Mouse (Mus musculus) layer of hippocampus, adult 6 months (tissue): ENCODE results near the gene H2afv. TPM values are rescaled to one million over a fixed set of nuclear protein-coding genes. Genes with fewer than 3 reads are reported as not detected.

Experiments
- long read RNA-seq, 2 experiments: library from polyadenylated mRNA; unstranded; transcript quantifications; one replicate each; pipeline ENCODE4 v2.0.0; 2019 to 2020
- microRNA-seq: library from miRNA; unstranded; fragments of <30 nt; microRNA quantifications from one replicate; pipeline ENCODE4 v1.2.0, GENCODE M21; 2020
- polyA plus RNA-seq: library from polyadenylated mRNA; unstranded; fragments of <200 nt; fragmentation: Nextera tagmentation; gene quantifications from 2 replicates; pipeline ENCODE4 v1.2.3, GENCODE M21; 2021

H2afv gene
- polyA plus RNA-seq, result 202 and 227 TPM in 2 replicates
- long read RNA-seq, experiment 1, transcript H2afv-202 (5 exons, 1,633 nt), result major isoform, 182 of 211 reads
- long read RNA-seq, experiment 1, transcript H2afv-201 (4 exons, 519 nt), result minor isoform, 10 of 211 reads
- long read RNA-seq, experiment 1, partial matches to known transcripts, result 6 of 211 reads
- long read RNA-seq, experiment 1, other reads (novel, unspliced or antisense), result 13 of 211 reads
- long read RNA-seq, experiment 2, transcript H2afv-202 (5 exons, 1,633 nt), result major isoform, 305 of 333 reads
- long read RNA-seq, experiment 2, transcript H2afv-201 (4 exons, 519 nt), result minor isoform, 19 of 333 reads
- long read RNA-seq, experiment 2, partial matches to known transcripts, result 3 of 333 reads
- long read RNA-seq, experiment 2, other reads (novel, unspliced or antisense), result 6 of 333 reads

GRCm38 (mm10) chr11:6444077-6444853, at the start of gene H2afv:
Gene H2afv (minus strand): TSS chr11:6444443.

GRCm38 (mm10) chr11:6475867-6476484, 31.7 kb upstream of the H2afv start, which contains the start of gene Purb:
Gene Purb (minus strand): TSS chr11:6475917.

GRCm38 (mm10) chr11:6414751-6415550, 29.3 kb downstream of the H2afv start, which contains the start of gene Ppia:
Gene Ppia (plus strand): TSS chr11:6415443.

GRCm38 (mm10) chr11:6388726-6389413, 55.4 kb downstream of the H2afv start, which contains the start of gene Zmiz2:
Gene Zmiz2 (plus strand): TSS chr11:6389074.

Small RNA genes within 50 kb of the gene (microRNA-seq; reads per million reads assigned to microRNA genes)
- gene Gm22123, result not detected
- not detected for gene Mir7651

Other genes with a start within 250 kb of the H2afv start
- gene A730071L15Rik, start 244.4 kb downstream of the H2afv start, polyA plus RNA-seq, result 1.0 and 1.1 TPM in 2 replicates
- 57.3 and 60.2 TPM in 2 replicates for gene Nudcd3, start 244.0 kb downstream of the H2afv start, polyA plus RNA-seq
- not detected in 2 replicates for gene Npc1l1, start 214.3 kb downstream of the H2afv start, polyA plus RNA-seq
- gene Ddx56, start 176.7 kb downstream of the H2afv start, polyA plus RNA-seq, result 47.4 and 54.8 TPM in 2 replicates
- 105 and 118 TPM in 2 replicates for gene Tmed4, start 169.6 kb downstream of the H2afv start, polyA plus RNA-seq
- 125 and 132 TPM in 2 replicates for gene Ogdh, start 152.8 kb downstream of the H2afv start, polyA plus RNA-seq
- gene Zmiz2, start 55.4 kb downstream of the H2afv start, polyA plus RNA-seq, result 22.5 and 26.7 TPM in 2 replicates
- gene Ppia, start 29.0 kb downstream of the H2afv start, polyA plus RNA-seq, result 6,575 and 7,918 TPM in 2 replicates
- 23.8 and 28.2 TPM in 2 replicates for gene Purb, start 31.5 kb upstream of the H2afv start, polyA plus RNA-seq
- gene Myo1g, start 76.5 kb upstream of the H2afv start, polyA plus RNA-seq, result 0.24 and 0.29 TPM in 2 replicates
- 39.0 and 41.6 TPM in 2 replicates for gene Ccm2, start 102.4 kb upstream of the H2afv start, polyA plus RNA-seq
- gene Nacad, start 161.6 kb upstream of the H2afv start, polyA plus RNA-seq, result 11.0 and 14.2 TPM in 2 replicates
- 15.8 and 21.1 TPM in 2 replicates for gene Tbrg4, start 181.6 kb upstream of the H2afv start, polyA plus RNA-seq
- not detected in 2 replicates for gene Wap, start 194.2 kb upstream of the H2afv start, polyA plus RNA-seq
- 7.1 and 9.5 TPM in 2 replicates for gene Ramp3, start 214.1 kb upstream of the H2afv start, polyA plus RNA-seq